Mouse (Mus musculus) c-Kit-positive CD71-positive TER-119-negative erythroid progenitor cells, embryonic 14.5 days (primary cell): Measurements from ENCODE around the gene Adgrv1.

Experiments used
- DNase-seq: peaks from one replicate; pipeline ENCODE4 v3.0.0-alpha.2; 2013; ENCODE audit warnings: low read depth

Adgrv1 gene

GRCm38 (mm10) chr13:81136652-81137422, 496.1 kb downstream of the Adgrv1 start:
- no peak for DNase-seq

GRCm38 (mm10) chr13:81135953-81136352, 497.0 kb downstream of the Adgrv1 start:
- no peak for DNase-seq

- no peak for DNase-seq
Measured at GRCm38 (mm10) chr13:81134412-81134811, 498.5 kb downstream of the Adgrv1 start.

- no peak for DNase-seq
Measured at GRCm38 (mm10) chr13:81133336-81133735, 499.6 kb downstream of the Adgrv1 start.

GRCm38 (mm10) chr13:81132691-81133090, 500.3 kb downstream of the Adgrv1 start:
- no peak for DNase-seq

- no peak for DNase-seq
Measured at GRCm38 (mm10) chr13:81131860-81132259, 501.1 kb downstream of the Adgrv1 start.

GRCm38 (mm10) chr13:81130742-81131524, 502.0 kb downstream of the Adgrv1 start:
- DNase-seq = no peak

GRCm38 (mm10) chr13:81125846-81126245, 507.1 kb downstream of the Adgrv1 start:
- no peak for DNase-seq

GRCm38 (mm10) chr13:81122238-81122637, 510.7 kb downstream of the Adgrv1 start:
- DNase-seq = no peak

- DNase-seq = no peak
Measured at GRCm38 (mm10) chr13:81110479-81110878, 522.5 kb downstream of the Adgrv1 start.

GRCm38 (mm10) chr13:81109676-81110075, 523.3 kb downstream of the Adgrv1 start:
- no peak for DNase-seq

- no peak for DNase-seq
Measured at GRCm38 (mm10) chr13:81108526-81109302, 524.2 kb downstream of the Adgrv1 start.

- no peak for DNase-seq
Measured at GRCm38 (mm10) chr13:81107436-81107835, 525.5 kb downstream of the Adgrv1 start.

GRCm38 (mm10) chr13:81103794-81104193, 529.2 kb downstream of the Adgrv1 start:
- DNase-seq = no peak

- DNase-seq = no peak
Measured at GRCm38 (mm10) chr13:81096424-81096823, 536.5 kb downstream of the Adgrv1 start.

GRCm38 (mm10) chr13:81094513-81094912, 538.4 kb downstream of the Adgrv1 start:
- DNase-seq = no peak

GRCm38 (mm10) chr13:81090051-81090836, 542.7 kb downstream of the Adgrv1 start:
- DNase-seq = no peak

- no peak for DNase-seq
Measured at GRCm38 (mm10) chr13:81086969-81087682, 545.8 kb downstream of the Adgrv1 start.

- no peak for DNase-seq
Measured at GRCm38 (mm10) chr13:81072214-81072613, 560.7 kb downstream of the Adgrv1 start.

- no peak for DNase-seq
Measured at GRCm38 (mm10) chr13:81051448-81051847, 581.5 kb downstream of the Adgrv1 start.

GRCm38 (mm10) chr13:81050911-81051310, 582.0 kb downstream of the Adgrv1 start:
- DNase-seq = no peak
